Mouse (Mus musculus): ENCODE data around the gene Tlx2. TPM values are rescaled to one million over a fixed set of nuclear protein-coding genes. Genes with fewer than 3 reads are reported as not detected.
A peak's percentile ranks its signal among the peaks of the same experiment; 100 is the strongest.

The Tlx2 gene
- polyA plus RNA-seq, 1 experiment from 2014 or later = 9.3 TPM

MicroRNAs within 50 kb of the gene (microRNA counts, 519-probe panel; counts per million panel counts)
- 1,945 counts per million, percentile 21 among the panel's probes with 10 or more counts for microRNA mmu-miR-3470a+mmu-miR-3470b

Small RNA genes within 50 kb of the gene (microRNA-seq; reads per million reads assigned to microRNA genes)
- gene Mir3470a = not detected
- gene Mir7040 = not detected

Other genes starting within 250 kb of the Tlx2 start
- gene Sema4f, start 130.5 kb downstream of the Tlx2 start, polyA plus RNA-seq (2015; fragmentation: Nextera tagmentation; extraction: Ambion mirVana) = 2.0 and 2.1 TPM in 2 replicates
- gene M1ap, start 123.4 kb downstream of the Tlx2 start, polyA plus RNA-seq (2015; fragmentation: Nextera tagmentation; extraction: Ambion mirVana) = 0.84 and 1.2 TPM in 2 replicates
- gene Dok1, start 36.8 kb downstream of the Tlx2 start, polyA plus RNA-seq (2015; fragmentation: Nextera tagmentation; extraction: Ambion mirVana) = 11.9 and 14.3 TPM in 2 replicates
- 14.2 and 16.2 TPM in 2 replicates for gene Loxl3, start 36.1 kb downstream of the Tlx2 start, polyA plus RNA-seq (2015; fragmentation: Nextera tagmentation; extraction: Ambion mirVana)
- 211 and 212 TPM in 2 replicates for gene Aup1, start 15.8 kb downstream of the Tlx2 start, polyA plus RNA-seq (2015; fragmentation: Nextera tagmentation; extraction: Ambion mirVana)
- 86.6 and 94.1 TPM in 2 replicates for gene Htra2, start 15.0 kb downstream of the Tlx2 start, polyA plus RNA-seq (2015; fragmentation: Nextera tagmentation; extraction: Ambion mirVana)
- 5.4 and 7.1 TPM in 2 replicates for gene Dqx1, start 12.4 kb downstream of the Tlx2 start, polyA plus RNA-seq (2015; fragmentation: Nextera tagmentation; extraction: Ambion mirVana)
- 29.6 and 34.6 TPM in 2 replicates for gene Pcgf1, start 7.6 kb upstream of the Tlx2 start, polyA plus RNA-seq (2015; fragmentation: Nextera tagmentation; extraction: Ambion mirVana)
- gene Lbx2, start 16.1 kb upstream of the Tlx2 start, polyA plus RNA-seq (2015; fragmentation: Nextera tagmentation; extraction: Ambion mirVana) = 0.59 and 0.63 TPM in 2 replicates
- gene Ccdc142, start 31.3 kb upstream of the Tlx2 start, polyA plus RNA-seq (2015; fragmentation: Nextera tagmentation; extraction: Ambion mirVana) = 2.5 and 3.6 TPM in 2 replicates
- 2.7 and 2.8 TPM in 2 replicates for gene Gm42688, start 31.3 kb upstream of the Tlx2 start, polyA plus RNA-seq (2015; fragmentation: Nextera tagmentation; extraction: Ambion mirVana)
- 122 and 136 TPM in 2 replicates for gene Mrpl53, start 38.7 kb upstream of the Tlx2 start, polyA plus RNA-seq (2015; fragmentation: Nextera tagmentation; extraction: Ambion mirVana)
- gene Mogs, start 45.2 kb upstream of the Tlx2 start, polyA plus RNA-seq (2015; fragmentation: Nextera tagmentation; extraction: Ambion mirVana) = 53.6 and 58.0 TPM in 2 replicates
- 91.5 and 101 TPM in 2 replicates for gene Wbp1, start 51.3 kb upstream of the Tlx2 start, polyA plus RNA-seq (2015; fragmentation: Nextera tagmentation; extraction: Ambion mirVana)
- gene Ino80b, start 55.1 kb upstream of the Tlx2 start, polyA plus RNA-seq (2015; fragmentation: Nextera tagmentation; extraction: Ambion mirVana) = 11.3 and 11.4 TPM in 2 replicates
- 31.3 and 31.9 TPM in 2 replicates for gene Rtkn, start 65.2 kb upstream of the Tlx2 start, polyA plus RNA-seq (2015; fragmentation: Nextera tagmentation; extraction: Ambion mirVana)
- 3.6 and 5.1 TPM in 2 replicates for gene Wdr54, start 86.1 kb upstream of the Tlx2 start, polyA plus RNA-seq (2015; fragmentation: Nextera tagmentation; extraction: Ambion mirVana)
- 2.3 and 2.7 TPM in 2 replicates for gene 1700003E16Rik, start 86.1 kb upstream of the Tlx2 start, polyA plus RNA-seq (2015; fragmentation: Nextera tagmentation; extraction: Ambion mirVana)
- gene Dctn1, start 95.6 kb upstream of the Tlx2 start, polyA plus RNA-seq (2015; fragmentation: Nextera tagmentation; extraction: Ambion mirVana) = 84.7 and 86.1 TPM in 2 replicates
- gene Slc4a5, start 149.5 kb upstream of the Tlx2 start, polyA plus RNA-seq (2015; fragmentation: Nextera tagmentation; extraction: Ambion mirVana) = 0.26 and 0.40 TPM in 2 replicates

Measured in stomach, embryonic 15.5 days (tissue).